ENCODE assay signal across 21 mouse cellular contexts in genomic region chr12:88863069-88863468, GRCm38 (mm10).
DNase-seq lines count a peak whose midpoint lies in the region; ATAC-seq and TF ChIP-seq lines count a peak whose summit lies in the region.
"Had no signal": no experiment of that assay in that cellular context is flagged by ENCODE, and none has a peak within 500 bp of the region (broad histone marks: within the 10 kb centered on the region; RNA-seq: fewer than 3 reads in every experiment).

No protein-coding gene starts in this region.

- 66% methylated on average over 4 of the region's 4 CpGs for WGBS in lung, postnatal 0 days

- H3K9me3 ChIP-seq in lung, postnatal 0 days (ENCODE audit: low read length): no peaks in the 10 kb centered on the region
- H3K9me3 ChIP-seq: forebrain, embryonic 12.5 days; heart, embryonic 12.5 days; hindbrain, embryonic 15.5 days; limb, embryonic 12.5 days; liver, embryonic 13.5 days had no signal

- no peak for TF ChIP-seq EP300 in lung, postnatal 0 days (IDR thresholded peaks at IDR 0.05)

- no peak overlapping the region for H3K4me3 ChIP-seq in lung, postnatal 0 days (ENCODE audit: low read depth, low read length)
- H3K4me3 ChIP-seq: forebrain, embryonic 12.5 days; heart, embryonic 12.5 days; hindbrain, embryonic 15.5 days; limb, embryonic 12.5 days; liver, embryonic 13.5 days had no signal

- no peak overlapping the region for H3K27ac ChIP-seq in lung, postnatal 0 days (ENCODE audit: low read length)
- H3K27ac ChIP-seq: forebrain, embryonic 12.5 days; hindbrain, embryonic 15.5 days; limb, embryonic 12.5 days; liver, embryonic 13.5 days had no signal

- no peaks in the 10 kb centered on the region for H3K27me3 ChIP-seq in lung, postnatal 0 days (replicated peaks; ENCODE audit: insufficient read depth, low read length)
- H3K27me3 ChIP-seq: forebrain, embryonic 12.5 days; heart, embryonic 12.5 days; hindbrain, embryonic 15.5 days; limb, embryonic 12.5 days; liver, embryonic 13.5 days had no signal

- peak; percentile 4 for DNase-seq in heart, postnatal 4 days
- DNase-seq in heart, postnatal 36 days: no peak
- peak; percentile 13 for DNase-seq in lung, postnatal 0 days (ENCODE audit: low spot score)
- no peak for DNase-seq in lung, postnatal 4 days
- DNase-seq in R1 (ENCODE audit: low read depth, low spot score): peak; percentile 8
- peak; percentile 12 for DNase-seq in hindlimb bud, embryonic 11.5 days (ENCODE audit: extremely low spot score, low read depth, low spot score)
- DNase-seq in urinary bladder, postnatal 4 days (ENCODE audit: low spot score in 2 of 2): no peak
- DNase-seq: B cell, adult 2 months; cerebellum, adult 2 months; gastrocnemius, postnatal 10 days; heart, adult 11 months; heart, postnatal 14 days; kidney, adult 18-20 months; liver, embryonic 13.5 days; right cerebral cortex, adult 18-20 months; thymus, postnatal 14 days had no signal

- intact Hi-C loops in heart, postnatal 36 days (cut with DNase I): no loop called here

- no peak overlapping the region for H3K4me2 ChIP-seq in lung, postnatal 0 days (replicated peaks; ENCODE audit: low read depth, low read length)
- H3K4me2 ChIP-seq: forebrain, embryonic 12.5 days; heart, embryonic 12.5 days; hindbrain, embryonic 15.5 days; limb, embryonic 12.5 days; liver, embryonic 13.5 days had no signal

- H3K4me1 ChIP-seq in lung, postnatal 0 days (ENCODE audit: insufficient read depth, low read depth, low read length): no peaks in the 10 kb centered on the region
- H3K4me1 ChIP-seq: heart, embryonic 12.5 days; limb, embryonic 12.5 days; liver, embryonic 13.5 days had no signal

- H3K9ac ChIP-seq in lung, postnatal 0 days (replicated peaks; ENCODE audit: low read depth): no peak overlapping the region
- H3K9ac ChIP-seq: forebrain, embryonic 12.5 days; heart, embryonic 12.5 days; hindbrain, embryonic 15.5 days; limb, embryonic 12.5 days; liver, embryonic 13.5 days had no signal

- H3K36me3 ChIP-seq in lung, postnatal 0 days (ENCODE audit: insufficient read depth, low read length): no peaks in the 10 kb centered on the region
- H3K36me3 ChIP-seq: forebrain, embryonic 12.5 days; heart, embryonic 12.5 days; hindbrain, embryonic 15.5 days; limb, embryonic 12.5 days; liver, embryonic 13.5 days had no signal

- no peak for ATAC-seq in lung, postnatal 0 days
- ATAC-seq in megakaryocyte, adult 5-6 weeks (ENCODE audit: poor library complexity, severe bottlenecking): no peak

- no peak for TF ChIP-seq CTCF in lung, postnatal 0 days (IDR thresholded peaks at IDR 0.05)

Comparison
In these comparisons a context has a peak if more than half of its experiments do, and no peak if none do; other contexts are left out.
1. DNase-seq: peak in heart, postnatal 4 days (single experiment), lung, postnatal 0 days (single experiment), R1 (single experiment) and hindlimb bud, embryonic 11.5 days (single experiment); none in heart, postnatal 36 days (0 of 2), lung, postnatal 4 days (0 of 2) and urinary bladder, postnatal 4 days (0 of 2).